Mouse (Mus musculus): Measurements from ENCODE around the gene 1700020A23Rik. TPM values are rescaled to one million over a fixed set of nuclear protein-coding genes. Genes with fewer than 3 reads are reported as not detected.
A peak's percentile ranks its signal among the peaks of the same experiment; 100 is the strongest.

Gene 1700020A23Rik
- not detected in 2 replicates for total RNA-seq (2012; rRNA removed)
- polyA plus RNA-seq (2012; ENCODE audit: insufficient read depth in 1 of 2, insufficient read length in 2 of 2, low read depth in 1 of 2, low replicate concordance in 2 of 2, missing spikeins in 1 of 2) = not detected

- Histone ChIP-seq H3K4me3 (ENCODE audit: control insufficient read depth in 1 of 2, insufficient read depth in 1 of 2, low read depth in 2 of 2, low read length in 2 of 2) (no peak within 1 kb of the TSS), H3K27me3 (ENCODE audit: control insufficient read depth in 1 of 2, insufficient read depth in 2 of 2, low read length in 2 of 2) (0 out of 4 replicates have a peak, but pooled peaks cover 0 to 2% of the 10 kb centered on the region in 2 experiments), H3K4me1 (ENCODE audit: control insufficient read depth in 1 of 2, insufficient read depth in 2 of 2, low read length in 2 of 2) (peaks cover 0 to 3% of the 10 kb centered on the region in 2 experiments; a peak in 2 of 4 replicates), H3K27ac (ENCODE audit: control insufficient read depth, low read depth, low read length) (no peak within 1 kb of the TSS), H3K79me2 (ENCODE audit: control insufficient read depth, insufficient read depth, low read length, poor library complexity) (no peaks in the 10 kb centered on the region), H3K36me3 (ENCODE audit: control insufficient read depth in 1 of 2, insufficient read depth in 2 of 2, low read length in 2 of 2) (no peaks in the 10 kb centered on the region), H3K9me3 (replicated peaks; ENCODE audit: insufficient read depth, low read length) (no peaks in the 10 kb centered on the region), H3K9ac (ENCODE audit: control insufficient read depth, low read depth, low read length, poor library complexity, severe bottlenecking) (no peak within 1 kb of the TSS)
- no peak for DNase-seq (ENCODE audit: low read depth, low spot score)
- no peak for TF ChIP-seq TAL1 (IDR thresholded peaks at IDR 0.05; ENCODE audit: low read length)
- TF ChIP-seq SIN3A (IDR thresholded peaks at IDR 0.05; ENCODE audit: low read length) = no peak
- no peak for TF ChIP-seq MEF2A (IDR thresholded peaks at IDR 0.05; ENCODE audit: extremely low read depth, insufficient replicate concordance, low read depth, low read length, poor library complexity, severe bottlenecking)
- no peak for TF ChIP-seq ZNF384 (IDR thresholded peaks at IDR 0.05; ENCODE audit: low read depth, low read length)
These were observed at the start of gene 1700020A23Rik, which contains the start of gene Gm28372 for GRCm38 (mm10) chr2:130404939-130405338. TSS of gene 1700020A23Rik (plus strand) at chr2:130405259. TSS of gene Gm28372 (plus strand) at chr2:130405239.

GRCm38 (mm10) chr2:130357551-130357950 is 47.5 kb upstream of the 1700020A23Rik start:
- Histone ChIP-seq H3K4me3 (ENCODE audit: control insufficient read depth in 1 of 2, insufficient read depth in 1 of 2, low read depth in 2 of 2, low read length in 2 of 2) (no peak overlapping the region), H3K27me3 (ENCODE audit: control insufficient read depth in 1 of 2, insufficient read depth in 2 of 2, low read length in 2 of 2) (no peaks in the 10 kb centered on the region), H3K79me2 (ENCODE audit: control insufficient read depth, insufficient read depth, low read length, poor library complexity) (no peaks in the 10 kb centered on the region), H3K4me1 (ENCODE audit: control insufficient read depth in 1 of 2, insufficient read depth in 2 of 2, low read length in 2 of 2) (peaks cover 0 to 15% of the 10 kb centered on the region in 2 experiments; a peak in 2 of 4 replicates), H3K9me3 (replicated peaks; ENCODE audit: insufficient read depth, low read length) (no peaks in the 10 kb centered on the region), H3K27ac (ENCODE audit: control insufficient read depth, low read depth, low read length) (no peak overlapping the region), H3K36me3 (ENCODE audit: control insufficient read depth in 1 of 2, insufficient read depth in 2 of 2, low read length in 2 of 2) (peaks cover 0 to 10% of the 10 kb centered on the region in 2 experiments; a peak in 2 of 4 replicates), H3K9ac (ENCODE audit: control insufficient read depth, low read depth, low read length, poor library complexity, severe bottlenecking) (no peak overlapping the region)
- peak; percentile 56 for DNase-seq (ENCODE audit: low read depth, low spot score)
- TF ChIP-seq HCFC1 (IDR thresholded peaks at IDR 0.05; ENCODE audit: low read depth, low read length) (no peak), E2F4 (IDR thresholded peaks at IDR 0.05; ENCODE audit: borderline replicate concordance, low read depth, low read length) (no peak), ZMIZ1 (IDR thresholded peaks at IDR 0.05; ENCODE audit: low read depth, low read length) (no peak), USF1 (IDR thresholded peaks at IDR 0.05; ENCODE audit: low read depth, low read length) (no peak), MAFK (IDR thresholded peaks at IDR 0.05; ENCODE audit: borderline replicate concordance, low read depth, low read length) (no peak), USF2 (IDR thresholded peaks at IDR 0.05; ENCODE audit: borderline replicate concordance in 1 of 2, insufficient read depth in 1 of 2, low read depth in 1 of 2, low read length in 2 of 2) (no peak), JUND (IDR thresholded peaks at IDR 0.05; ENCODE audit: low read depth, low read length) (no peak), TCF12 (IDR thresholded peaks at IDR 0.05; ENCODE audit: low read depth, low read length) (peak; percentile 75), KAT2A (conservative IDR thresholded peaks at IDR 0.05; ENCODE audit: low read depth, low read length) (no peak), UBTF (IDR thresholded peaks at IDR 0.05; ENCODE audit: borderline replicate concordance, insufficient read depth, low read depth, low read length) (no peak), NRF1 (IDR thresholded peaks at IDR 0.05; ENCODE audit: insufficient read depth, low read depth, low read length, poor library complexity, severe bottlenecking) (no peak), POLR2A (IDR thresholded peaks at IDR 0.05; ENCODE audit: control insufficient read depth in 1 of 2, insufficient read depth in 1 of 2, low read depth in 1 of 2, low read length in 2 of 2, poor library complexity in 1 of 2) (no peak), EP300 (IDR thresholded peaks at IDR 0.05; ENCODE audit: low read depth in 1 of 2, low read length in 2 of 2) (peak; percentile 79 to 87), POLR2AphosphoS2 (IDR thresholded peaks at IDR 0.05; ENCODE audit: low read length) (no peak), MAZ (IDR thresholded peaks at IDR 0.05; ENCODE audit: low read depth, low read length) (peak; percentile 84; the same call in 1 of the 2 replicates), ZKSCAN1 (IDR thresholded peaks at IDR 0.05; ENCODE audit: low read depth, low read length) (no peak), MYC (IDR thresholded peaks at IDR 0.05; ENCODE audit: low read depth, low read length) (peak; percentile 41; the same call in 1 of the 2 replicates), GABPA (IDR thresholded peaks at IDR 0.05; ENCODE audit: low read depth, low read length) (no peak), ZC3H11A (IDR thresholded peaks at IDR 0.05; ENCODE audit: low read depth, low read length) (no peak), MEF2A (IDR thresholded peaks at IDR 0.05; ENCODE audit: extremely low read depth, insufficient replicate concordance, low read depth, low read length, poor library complexity, severe bottlenecking) (no peak), CTCF (IDR thresholded peaks at IDR 0.05 in 2 of 3, conservative IDR thresholded peaks at IDR 0.05 in 1 of 3; ENCODE audit: control insufficient read depth in 1 of 3, insufficient read depth in 1 of 3, low read depth in 2 of 3, low read length in 3 of 3, poor library complexity in 1 of 3, severe bottlenecking in 1 of 3) (no peak), RAD21 (IDR thresholded peaks at IDR 0.05; ENCODE audit: low read depth, low read length) (no peak), TAL1 (IDR thresholded peaks at IDR 0.05; ENCODE audit: low read length) (no peak), TBP (IDR thresholded peaks at IDR 0.05; ENCODE audit: low read depth, low read length) (no peak), SMC3 (IDR thresholded peaks at IDR 0.05; ENCODE audit: low read depth, low read length) (no peak), RCOR1 (IDR thresholded peaks at IDR 0.05; ENCODE audit: low read depth, low read length) (peak; percentile 92), ELF1 (IDR thresholded peaks at IDR 0.05; ENCODE audit: low read depth, low read length) (no peak), SIN3A (IDR thresholded peaks at IDR 0.05; ENCODE audit: low read length) (peak; percentile 70)

Data from MEL (cell line).